Mouse (Mus musculus) lung, postnatal 10 days (tissue): ENCODE results near the gene Elk3.
A peak's percentile ranks its signal among the peaks of the same experiment; 100 is the strongest.

ENCODE experiments used
- DNase-seq: peaks from one replicate; pipeline ENCODE4 v3.0.0; 2021

Elk3 gene

DNA sequence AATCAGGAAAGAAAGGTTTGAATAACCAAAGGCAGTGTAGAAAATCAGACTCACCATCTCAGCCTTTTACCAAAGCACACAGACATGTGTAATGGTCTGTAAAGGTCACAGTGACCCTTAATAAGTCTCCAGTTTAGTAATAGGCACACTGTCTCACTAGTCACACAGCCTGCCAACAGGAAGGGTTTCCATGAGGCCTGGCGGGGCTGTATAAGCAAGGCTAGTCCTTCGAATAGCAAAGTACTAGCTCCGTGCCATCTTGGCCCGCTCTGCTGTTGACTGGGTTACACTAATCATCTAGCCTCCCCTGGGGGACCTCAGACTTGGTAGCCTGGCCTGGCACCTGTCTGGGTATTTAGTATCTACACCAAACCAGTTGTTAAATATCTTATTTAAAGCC, 20.6 kb upstream of the Elk3 start:
- DNase-seq = no peak

DNA sequence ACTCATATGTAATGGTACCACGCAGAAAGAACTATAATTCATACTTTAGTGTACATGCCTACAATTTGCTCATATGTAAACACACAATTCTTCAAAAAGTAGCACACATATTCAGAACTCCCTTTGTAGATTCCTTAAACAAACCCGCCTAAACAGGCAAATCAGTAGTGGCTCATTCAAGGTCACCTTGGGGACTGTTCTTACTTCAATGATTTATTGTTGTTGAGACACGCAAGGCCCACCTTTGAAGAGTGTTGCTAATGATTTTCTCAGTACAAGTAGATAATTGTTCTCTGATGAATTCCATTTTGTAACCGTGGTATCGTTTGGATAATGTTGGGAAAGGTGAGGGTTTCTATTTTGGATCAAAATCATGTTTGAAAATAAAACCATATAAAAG, 17.4 kb upstream of the Elk3 start:
- DNase-seq = no peak

DNA sequence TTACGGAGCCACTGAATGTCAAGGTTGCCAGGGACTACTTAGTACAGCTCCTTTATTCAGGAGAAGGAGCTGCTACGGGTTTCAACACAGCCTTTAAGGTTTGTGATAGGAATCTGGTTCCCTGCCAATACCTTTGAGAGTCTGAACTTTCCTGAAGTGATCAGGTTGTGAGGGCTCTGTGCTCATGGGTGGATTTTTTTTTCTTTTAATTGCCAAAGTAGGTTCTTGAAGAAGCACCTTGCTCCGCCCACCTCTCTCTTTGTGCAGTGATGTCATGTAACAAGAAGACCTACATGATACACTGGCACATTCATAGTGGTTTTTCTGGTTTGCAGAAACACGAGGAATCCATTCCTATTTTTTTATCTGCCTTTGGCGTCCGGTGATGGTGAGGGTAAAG, 16.3 kb upstream of the Elk3 start:
- no peak for DNase-seq

DNA sequence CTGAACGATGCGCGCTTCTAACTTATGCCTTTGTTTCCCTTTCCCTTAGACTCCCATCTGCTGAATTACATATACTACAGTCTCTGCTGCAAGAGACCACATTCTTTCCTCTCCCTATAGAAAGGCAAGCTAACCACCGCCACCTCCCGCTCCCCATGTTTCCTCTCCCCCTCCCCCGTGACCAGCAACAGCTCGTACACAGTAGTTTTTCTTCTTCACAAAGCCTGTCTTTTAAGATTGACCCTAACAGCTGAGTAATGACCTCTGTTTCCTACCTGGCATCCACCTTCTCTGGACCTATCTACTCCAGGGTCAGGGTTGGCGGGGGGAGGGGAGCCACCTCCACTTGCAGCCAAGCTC, 15.8 kb upstream of the Elk3 start:
- no peak for DNase-seq

DNA sequence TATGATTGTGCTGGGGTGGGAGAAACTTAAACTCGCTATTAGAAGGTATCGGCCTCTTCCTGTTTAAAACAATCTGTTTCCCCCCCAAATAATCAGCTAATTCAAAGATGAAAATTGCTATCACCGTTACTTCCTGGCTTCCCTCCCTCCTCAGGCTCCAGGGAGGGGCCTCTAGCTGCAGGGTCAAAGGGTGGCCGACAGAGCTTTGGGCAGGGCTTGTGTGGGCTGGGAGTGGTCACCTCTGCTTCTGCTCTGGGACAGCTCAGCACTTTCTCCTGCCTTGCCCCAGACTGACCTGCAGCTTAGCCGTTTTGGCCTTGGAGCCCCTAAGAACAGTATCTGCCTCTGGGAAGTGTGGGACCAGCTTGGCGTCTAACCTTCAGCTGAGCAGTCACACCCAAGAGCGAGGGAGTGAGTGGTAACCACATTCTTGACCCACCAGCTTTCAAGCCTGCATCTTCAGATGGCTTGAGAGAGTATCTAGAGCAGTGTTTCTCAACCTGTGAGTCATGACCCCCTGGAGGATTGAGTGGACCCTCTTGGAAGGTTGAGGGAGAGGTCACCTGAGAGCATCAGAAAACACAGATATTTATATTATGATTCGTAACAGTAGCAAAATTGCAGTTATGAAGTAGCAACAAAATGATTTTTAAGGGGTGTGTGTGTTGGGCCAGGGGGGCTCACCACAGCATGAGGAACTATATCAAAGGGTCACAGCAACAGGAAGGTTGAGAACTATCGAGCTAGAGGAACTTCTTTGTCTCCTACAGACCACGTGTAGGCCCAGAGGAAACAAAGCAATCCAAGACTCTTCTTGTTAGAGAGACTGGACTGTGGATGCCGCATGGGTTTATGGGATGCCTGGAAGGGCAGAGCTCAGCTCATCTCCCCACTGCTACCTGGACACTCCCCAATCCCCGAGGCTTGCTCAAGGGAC, 15.1 kb upstream of the Elk3 start:
- peak; percentile 76 for DNase-seq

DNA sequence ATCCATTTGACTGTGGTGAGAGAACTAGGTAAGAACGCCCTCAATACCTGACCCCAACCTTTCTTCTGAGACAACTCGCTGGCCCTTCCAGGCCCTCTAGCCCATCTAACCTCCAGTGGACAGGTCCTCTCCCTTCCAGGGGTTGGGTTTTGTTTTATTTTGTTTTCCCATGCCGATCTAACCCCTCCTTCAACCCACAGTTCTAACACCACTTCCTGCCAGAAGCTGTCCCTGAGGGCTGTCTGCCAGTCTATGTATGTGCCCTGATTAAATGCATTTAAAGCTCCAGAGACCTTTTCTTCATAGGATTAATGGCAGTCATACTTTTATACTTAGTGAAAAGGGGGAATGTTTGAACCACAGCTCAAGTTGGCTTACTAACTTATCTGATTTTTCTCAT, 14.4 kb upstream of the Elk3 start:
- DNase-seq = no peak

DNA sequence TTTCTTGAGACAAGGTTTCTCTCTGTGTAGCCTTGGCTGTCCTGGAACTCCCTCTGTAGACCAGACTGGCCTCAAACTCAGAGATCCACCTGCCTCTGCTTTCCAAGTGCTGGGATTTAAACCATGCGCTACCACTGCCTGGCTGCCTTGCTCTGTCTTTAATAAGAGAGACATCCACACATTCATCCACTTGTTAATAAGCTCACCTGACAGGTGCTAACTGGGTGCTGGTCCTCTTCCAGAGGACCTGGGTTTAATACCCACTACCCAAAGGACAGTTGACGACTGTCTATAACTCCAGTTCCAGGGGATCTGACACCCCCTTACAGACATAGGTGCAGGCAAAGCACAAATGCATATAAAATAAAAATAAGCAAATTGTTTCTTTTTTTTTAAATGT, 13.5 kb upstream of the Elk3 start:
- no peak for DNase-seq

DNA sequence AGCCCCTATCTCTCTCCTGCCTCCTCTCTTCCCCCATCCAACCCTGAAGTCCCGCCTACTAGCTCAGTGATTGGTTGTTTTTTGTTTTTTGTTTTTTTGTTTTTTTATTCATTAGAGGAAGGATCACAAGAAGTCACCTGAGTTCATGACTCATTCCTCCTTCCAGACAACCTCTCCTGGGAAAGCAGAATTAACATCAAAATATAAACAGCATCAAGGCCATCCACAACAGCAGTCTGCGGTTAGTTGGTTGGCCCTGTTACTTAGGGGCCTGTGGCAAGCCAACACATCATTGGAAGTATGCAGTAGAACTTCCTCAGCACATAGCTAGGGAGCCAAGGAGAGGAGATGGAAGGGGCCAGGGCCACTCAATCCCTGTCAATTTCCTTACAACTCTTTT, 12.7 kb upstream of the Elk3 start:
- no peak for DNase-seq

DNA sequence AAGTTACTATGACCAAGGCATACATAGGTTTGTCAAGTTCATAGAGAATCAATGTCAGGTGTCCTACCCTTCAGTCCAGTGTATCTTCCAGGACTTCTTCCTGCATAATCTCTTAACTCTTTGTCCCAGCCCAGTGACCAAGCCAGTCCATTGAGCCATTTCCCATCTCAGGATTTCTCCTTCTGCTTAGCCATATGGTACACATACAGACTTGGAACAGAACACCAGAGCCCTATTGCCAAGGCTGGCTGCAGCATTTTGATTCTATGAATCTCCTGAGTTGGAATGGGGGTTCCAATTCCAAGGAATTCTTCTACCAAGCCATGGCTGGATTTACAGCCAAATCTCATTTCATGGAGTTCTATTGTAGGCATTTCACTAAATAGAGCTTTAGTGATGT, 10.8 kb upstream of the Elk3 start:
- DNase-seq = no peak

DNA sequence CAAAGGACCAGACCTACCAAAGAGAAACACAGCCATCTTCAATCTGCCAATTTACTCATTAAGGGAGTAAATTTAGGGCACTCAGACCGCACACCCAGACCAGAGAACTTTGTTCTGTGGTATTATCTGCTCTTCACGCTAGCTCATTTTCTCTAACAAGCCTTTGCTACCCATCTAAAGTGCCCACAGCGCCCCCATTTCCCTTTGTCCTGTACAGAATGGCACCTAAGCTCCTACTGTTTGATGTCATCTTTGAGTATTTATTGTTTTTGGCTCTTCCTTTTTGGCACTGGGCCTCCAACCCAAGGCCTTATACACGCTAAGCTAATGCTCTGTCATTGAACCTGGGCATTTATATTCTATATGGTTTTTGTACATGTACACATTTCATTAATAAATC, 9.2 kb upstream of the Elk3 start:
- no peak for DNase-seq

DNA sequence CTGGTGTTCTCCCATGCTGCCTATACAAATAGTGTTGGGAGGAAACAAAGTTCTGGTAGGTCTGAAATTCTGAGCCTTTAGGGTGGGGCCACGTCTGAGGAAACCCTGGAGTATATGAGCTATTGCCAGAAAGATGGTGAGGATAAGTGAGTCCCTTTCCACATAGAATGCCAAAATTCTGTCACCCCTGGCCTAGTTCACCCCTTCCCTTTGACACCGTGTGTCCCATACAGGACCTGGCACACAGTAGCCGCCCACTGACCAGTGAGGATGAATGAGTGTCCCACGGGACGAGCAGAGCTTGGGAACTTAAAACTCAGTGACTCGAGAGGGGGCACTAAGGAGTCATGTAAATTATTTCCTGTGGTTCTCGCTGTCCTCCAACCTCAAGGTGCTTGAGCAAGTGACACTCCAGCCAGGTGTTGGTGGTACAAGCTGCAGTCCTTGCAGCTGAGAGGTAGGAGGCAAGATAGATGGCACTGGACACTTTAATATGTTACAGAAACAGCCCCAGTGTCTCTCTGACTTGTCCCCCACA, 8.7 kb upstream of the Elk3 start:
- no peak for DNase-seq

DNA sequence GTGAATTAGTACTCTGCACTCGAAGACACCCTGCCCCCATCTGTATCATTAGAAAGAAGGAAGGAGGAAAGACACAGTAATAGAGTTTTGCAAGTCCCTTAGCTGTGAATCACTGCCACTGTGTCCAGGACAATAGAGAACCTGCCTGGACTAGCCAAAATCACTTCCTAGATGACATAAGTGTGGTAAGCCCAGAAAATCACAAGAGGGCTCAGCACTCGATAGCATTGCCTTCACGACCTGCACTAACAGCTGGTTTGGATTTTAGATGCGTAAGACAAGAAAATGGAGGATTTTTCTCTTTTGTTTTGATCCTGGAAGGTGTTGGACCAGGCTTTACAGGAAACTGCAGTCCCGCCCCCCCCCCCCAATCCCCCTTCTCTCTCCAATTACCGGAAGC, 6.0 kb upstream of the Elk3 start:
- DNase-seq = no peak

DNA sequence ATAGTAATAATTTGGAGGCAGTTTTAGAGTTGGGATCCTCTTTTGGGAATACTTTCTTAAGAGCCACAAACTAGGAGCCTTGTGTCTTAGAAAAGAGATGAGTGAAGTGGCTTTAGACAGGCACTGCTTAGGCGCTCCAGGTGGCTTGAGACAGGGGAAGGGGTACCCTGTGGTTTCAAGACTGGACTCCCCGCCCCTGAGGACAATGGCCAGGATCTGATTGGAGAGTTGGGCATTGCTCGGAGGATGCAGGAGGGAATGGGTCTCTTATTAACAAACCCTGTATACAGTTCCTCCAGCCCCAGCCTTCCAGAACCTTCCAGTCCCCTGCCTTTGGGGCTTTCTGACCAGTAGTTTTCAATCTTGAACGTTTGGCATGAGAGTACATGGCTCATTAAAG, 641 bp upstream of the Elk3 start:
- DNase-seq = no peak

DNA sequence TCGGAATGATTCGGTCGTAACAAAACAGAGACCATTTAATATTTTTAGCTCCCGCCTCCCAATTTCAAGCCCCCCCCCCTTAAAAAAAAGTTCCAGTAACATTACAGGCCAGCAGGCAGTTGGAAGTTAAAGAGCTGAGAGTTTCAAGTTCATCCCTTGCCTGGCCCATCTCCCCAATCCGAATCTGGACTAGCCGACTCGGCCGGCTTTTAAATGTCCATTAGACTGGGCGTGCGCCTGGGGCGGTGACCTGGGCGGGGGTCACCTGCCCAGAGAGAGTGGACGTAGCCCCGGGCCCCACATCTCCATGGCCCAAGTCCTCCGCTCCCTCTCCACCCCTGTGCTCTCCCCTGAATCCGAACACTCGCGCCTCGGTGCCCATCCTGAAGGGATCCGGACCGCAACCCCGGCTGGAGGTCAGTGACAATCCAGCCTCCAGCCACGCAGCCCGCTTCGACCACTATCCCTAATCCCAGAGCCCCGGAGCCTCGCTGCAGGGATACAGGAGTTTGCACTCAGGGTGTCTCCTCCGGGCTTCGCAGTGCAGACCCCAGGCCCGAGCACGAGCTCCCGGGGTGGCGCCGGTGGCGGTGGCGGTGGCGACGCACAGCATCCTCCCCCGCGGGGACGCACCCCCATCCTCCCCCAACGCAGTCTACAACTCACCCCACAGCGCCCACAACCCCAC, 857 bp downstream of the Elk3 start:
- DNase-seq = peak; percentile 71

DNA sequence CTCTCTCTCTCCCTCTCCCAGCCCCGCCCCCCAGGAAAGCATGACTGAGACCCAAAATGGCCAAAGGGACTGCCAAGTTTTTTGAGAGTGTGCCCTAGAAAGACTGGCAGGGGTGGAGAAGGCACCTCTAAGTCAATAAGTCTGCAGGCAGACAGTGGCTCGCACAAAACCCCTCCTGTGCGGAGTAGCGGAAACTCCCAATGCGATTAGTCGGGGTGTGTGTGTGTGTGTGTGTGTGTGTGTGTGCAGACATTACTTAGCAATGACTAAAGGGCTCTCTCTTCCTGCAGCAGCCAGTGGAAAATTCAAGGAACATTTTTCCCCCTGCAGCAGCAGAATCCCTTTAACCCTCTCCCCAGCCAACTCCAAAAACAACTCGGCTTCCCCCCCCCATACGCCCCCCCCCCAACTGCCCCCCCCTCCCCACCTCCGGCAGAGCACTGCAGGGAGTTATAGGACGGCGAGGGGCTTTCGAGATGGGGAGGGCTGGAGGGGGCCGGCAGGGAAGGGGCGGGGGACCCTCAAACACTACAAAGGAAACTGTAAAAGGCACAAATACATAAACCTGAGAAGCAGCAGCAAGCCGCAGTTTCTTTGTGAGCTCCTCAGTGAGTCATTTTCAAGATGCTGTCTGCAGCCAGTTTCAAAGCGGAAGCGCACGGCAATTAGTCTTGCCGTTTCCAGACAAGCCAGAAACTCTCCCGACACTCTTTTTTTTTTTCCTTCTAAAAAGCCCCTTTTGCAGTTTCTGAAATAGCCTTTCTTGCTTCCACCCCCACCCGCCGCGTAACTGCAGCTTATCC, 1.6 kb downstream of the Elk3 start:
- DNase-seq = peak; percentile 80

DNA sequence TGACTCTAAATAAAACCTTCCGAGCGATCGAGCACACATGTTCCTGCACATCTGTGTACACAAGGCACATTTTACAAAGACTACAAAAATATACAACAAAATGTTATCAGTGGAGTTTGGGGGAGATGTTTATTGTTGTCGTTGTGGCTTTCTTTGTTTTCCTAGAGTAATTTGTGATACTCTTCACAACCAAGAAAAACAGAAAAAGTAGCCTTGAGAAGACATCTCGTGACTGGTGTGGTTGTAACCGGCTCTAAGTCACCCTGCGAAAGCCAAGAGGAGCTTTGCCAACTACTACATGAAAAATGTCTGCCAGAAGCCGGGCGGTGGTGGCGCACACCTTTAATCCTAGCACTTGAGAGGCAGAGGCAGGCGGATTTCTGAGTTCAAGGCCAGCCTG, 4.6 kb downstream of the Elk3 start:
- no peak for DNase-seq

DNA sequence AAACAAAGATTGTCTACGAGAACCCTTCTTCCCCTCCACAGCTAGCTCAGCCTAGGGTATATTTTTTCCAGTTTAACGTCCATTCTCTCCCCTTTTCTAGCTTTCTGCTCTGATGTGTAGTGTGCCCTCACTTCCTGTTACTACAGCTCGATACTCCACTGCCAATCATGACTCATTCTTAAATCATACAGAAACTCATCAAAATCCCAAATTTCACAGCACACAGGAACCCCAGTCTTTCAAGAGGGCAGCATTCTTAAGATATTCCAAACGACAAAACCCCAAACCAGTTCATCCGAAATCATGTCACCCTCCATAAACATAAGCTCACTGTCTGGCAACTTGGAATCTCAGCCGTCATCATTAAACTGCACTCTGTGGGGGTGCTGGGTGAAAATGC, 5.0 kb downstream of the Elk3 start:
- DNase-seq = no peak

DNA sequence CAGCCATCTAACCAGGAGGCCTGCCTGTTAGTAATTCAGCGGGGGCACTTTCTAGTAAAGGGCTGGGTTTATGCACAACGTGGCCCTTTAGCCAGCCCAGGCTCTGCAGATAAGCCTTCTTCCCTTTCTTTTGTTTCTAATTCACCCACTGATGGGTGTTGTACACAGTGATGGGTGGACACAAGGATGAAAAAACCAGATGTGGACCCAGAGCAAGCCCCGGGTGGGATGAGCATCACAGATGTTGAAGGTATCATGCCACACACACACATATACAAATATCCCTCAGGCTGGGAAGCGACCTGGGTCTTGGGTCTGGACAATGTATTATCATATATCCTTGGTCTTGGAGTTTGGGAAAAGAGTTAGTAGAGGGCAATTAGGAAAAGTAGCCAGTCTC, 7.7 kb downstream of the Elk3 start:
- DNase-seq = no peak

DNA sequence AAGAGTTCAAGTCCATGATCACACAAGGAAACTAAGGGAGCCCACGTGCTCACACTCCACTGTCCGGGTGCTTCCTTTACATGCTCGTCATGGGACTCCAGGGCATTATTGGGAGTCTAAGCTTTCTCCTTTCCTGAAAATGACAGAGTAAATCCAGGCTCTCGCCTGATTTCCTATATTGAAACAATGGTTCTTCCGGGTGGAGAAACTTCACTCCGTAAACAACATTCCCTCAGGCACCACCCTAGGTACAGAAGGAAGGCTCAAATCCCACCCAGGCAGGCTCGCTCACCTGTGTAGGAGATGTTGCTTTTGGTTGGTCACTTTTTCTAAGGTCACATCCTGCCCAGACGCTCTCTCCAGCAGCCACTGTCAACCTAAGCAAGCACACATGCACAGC, 9.1 kb downstream of the Elk3 start:
- DNase-seq = peak; percentile 36

DNA sequence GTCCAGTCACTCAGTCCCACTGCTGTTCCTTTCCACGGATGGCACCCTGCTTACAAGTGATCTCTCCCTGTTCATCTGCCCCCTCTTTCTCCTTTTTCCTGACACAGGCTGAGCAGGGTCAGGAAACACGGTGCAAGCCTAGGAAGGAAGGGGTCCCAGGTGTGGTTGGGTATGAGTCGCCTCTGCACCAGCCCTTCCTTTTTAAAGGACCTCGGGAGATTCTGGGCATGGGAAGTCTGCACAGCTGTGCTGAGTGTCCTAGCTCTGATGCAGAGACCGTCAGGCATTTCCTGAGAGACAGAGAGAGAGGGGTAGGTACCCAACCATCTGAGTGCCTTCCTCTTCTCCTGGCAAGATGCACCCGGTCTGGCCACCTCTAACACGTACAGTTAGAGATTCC, 12.7 kb downstream of the Elk3 start:
- DNase-seq = no peak

DNA sequence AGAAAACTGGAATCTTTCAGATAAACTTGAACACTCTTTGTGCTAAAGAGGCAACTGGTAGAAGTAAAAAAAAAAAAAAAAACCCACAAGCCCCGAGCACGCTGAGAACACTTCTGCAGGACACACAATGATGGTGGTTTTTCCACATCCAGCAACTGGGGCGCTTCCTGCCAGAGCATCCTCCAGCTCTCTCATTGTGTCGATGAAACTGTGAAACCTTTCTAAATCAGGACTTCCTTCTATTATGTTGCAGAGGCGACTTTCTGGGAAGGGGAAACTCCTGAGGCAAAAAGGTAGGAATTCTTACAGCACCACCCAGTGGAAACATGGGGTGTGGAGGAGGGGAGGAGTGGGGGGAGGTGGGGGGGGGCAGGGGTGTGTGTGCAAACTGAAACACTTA, 13.2 kb downstream of the Elk3 start:
- peak; percentile 65 for DNase-seq

DNA sequence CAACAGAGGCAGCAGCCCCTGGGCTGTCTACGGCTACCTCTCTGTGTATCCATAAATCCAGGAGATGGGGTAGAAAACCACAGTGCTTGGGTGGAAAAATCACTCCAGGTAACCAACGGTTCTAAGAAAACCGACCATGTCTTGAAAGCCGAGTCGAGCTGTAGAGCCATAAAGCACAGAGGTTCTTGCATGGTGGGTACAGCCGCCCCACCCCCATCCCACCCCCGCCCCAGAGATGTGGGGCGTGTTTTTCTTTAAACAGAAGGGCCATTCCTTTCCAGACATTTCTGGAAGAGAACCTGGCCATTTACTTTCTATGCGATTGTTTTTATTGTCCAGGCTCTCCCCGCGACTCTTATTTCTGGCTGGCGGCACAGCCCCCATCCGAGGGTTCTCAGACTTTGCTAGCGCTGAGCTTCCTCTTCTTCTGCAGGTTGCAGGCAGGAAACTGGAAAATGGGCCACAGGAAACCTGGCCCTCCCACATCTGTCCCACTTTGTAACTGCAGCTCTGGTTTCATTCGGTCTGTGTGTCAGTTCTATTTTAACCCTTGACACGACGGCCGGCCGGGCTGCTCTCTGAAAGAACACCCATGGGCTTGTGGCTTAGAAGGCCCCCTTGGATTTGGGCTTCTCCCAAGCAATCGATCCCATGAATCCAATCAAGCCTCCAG, 16.3 kb downstream of the Elk3 start:
- peak; percentile 47 for DNase-seq

DNA sequence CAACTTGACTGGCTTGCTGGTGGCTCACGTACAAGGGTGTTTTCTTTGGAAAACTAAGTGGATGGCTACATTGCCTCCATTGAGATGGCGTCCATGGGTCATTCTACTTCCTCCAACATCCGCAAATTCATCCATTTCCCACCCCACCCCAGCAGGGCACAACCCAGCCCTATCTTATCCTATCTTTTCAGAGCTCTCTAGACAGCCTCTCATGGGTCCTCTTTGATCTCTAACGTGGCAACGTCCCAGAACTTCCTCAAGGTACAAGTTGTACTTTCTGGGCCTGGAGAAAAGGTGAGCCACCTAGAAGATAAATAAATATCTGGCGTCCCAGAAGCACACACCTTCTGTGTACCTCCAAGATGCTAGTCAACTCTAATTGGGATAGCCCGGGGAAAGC, 17.3 kb downstream of the Elk3 start:
- no peak for DNase-seq
